Mouse (Mus musculus) MEL (cell line): Measurements from ENCODE around the gene Fbxo24.

Experiments used
- CTCF ChIP-seq, 3 experiments: IDR thresholded peaks in 2 of 3; conservative IDR thresholded peaks in 1 of 3; 2 replicates each; pipeline ENCODE4 v1.5.1; 2011 to 2012; ENCODE audit warnings: low read length in 3 of 3, low read depth in 2 of 3, mild to moderate bottlenecking in 2 of 3, improper control_type of control experiment in 1 of 3, inconsistent platforms in 1 of 3, mixed read lengths in 1 of 3, moderate library complexity in 1 of 3; ENCODE audit not compliant: control insufficient read depth in 1 of 3, insufficient read depth in 1 of 3, poor library complexity in 1 of 3, severe bottlenecking in 1 of 3
- EP300 ChIP-seq, 2 experiments: IDR thresholded peaks; 2 replicates each; pipeline ENCODE4 v1.6.1; 2011; ENCODE audit warnings: improper control_type of control experiment in 2 of 2, low read length in 2 of 2, low read depth in 1 of 2, mild to moderate bottlenecking in 1 of 2
- MAX ChIP-seq: IDR thresholded peaks from 2 replicates; pipeline ENCODE4 v1.6.1; 2011; ENCODE audit warnings: low read length, improper control_type of control experiment
- POLR2AphosphoS2 ChIP-seq: IDR thresholded peaks from 2 replicates; pipeline ENCODE4 v1.6.1; 2011; ENCODE audit warnings: low read length, improper control_type of control experiment
- SMC3 ChIP-seq: IDR thresholded peaks from 2 replicates; pipeline ENCODE4 v1.6.1; 2011; ENCODE audit warnings: low read depth, low read length, improper control_type of control experiment
- ZNF384 ChIP-seq: IDR thresholded peaks from 2 replicates; pipeline ENCODE4 v1.6.1; 2012; ENCODE audit warnings: low read depth, mild to moderate bottlenecking, inconsistent platforms, low read length, improper control_type of control experiment

DNA sequence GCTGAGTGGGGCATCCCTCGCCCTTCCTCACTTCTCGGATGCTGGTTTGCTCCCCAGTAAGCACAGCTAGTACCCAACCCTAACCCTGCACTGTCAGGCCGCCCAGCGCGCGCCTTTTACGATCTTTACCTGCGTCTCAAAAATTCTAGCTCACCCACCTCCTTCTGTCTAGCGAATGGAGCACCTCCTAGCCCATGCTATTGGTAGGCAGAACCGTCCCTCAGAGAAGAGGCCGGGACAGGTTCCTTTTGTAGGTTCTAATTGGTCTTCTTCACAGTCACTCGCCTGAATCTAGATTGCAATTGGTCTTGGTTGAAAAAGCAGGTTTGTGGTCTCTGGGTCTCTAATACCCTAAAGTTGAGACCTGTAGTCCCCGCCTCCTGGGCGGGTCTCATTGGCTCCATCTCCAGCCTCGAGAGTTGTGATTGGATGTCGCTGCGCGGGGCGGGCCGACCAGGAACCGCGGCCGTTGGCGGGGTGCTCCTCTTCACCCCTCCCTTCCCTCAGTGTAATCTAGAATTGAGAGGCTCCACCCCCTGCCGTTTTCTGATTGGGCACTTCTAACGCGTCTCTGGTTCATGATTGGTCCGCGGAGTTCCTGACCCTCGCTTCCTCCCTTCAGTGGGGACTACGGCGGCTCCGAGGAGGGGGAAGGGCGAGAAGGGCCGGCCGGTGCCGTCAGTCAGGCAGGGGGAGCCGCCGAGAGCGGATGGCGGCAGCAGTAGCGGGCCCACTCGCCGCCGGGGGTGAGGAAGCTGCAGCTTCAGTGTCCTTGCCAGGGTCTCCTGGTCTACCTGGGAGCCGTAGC lies at the start of gene Fbxo24, which contains the start of the genes Lrch4 and Gm20605:
- TF ChIP-seq CTCF (IDR thresholded peaks at IDR 0.05 in 2 of 3, conservative IDR thresholded peaks at IDR 0.05 in 1 of 3; ENCODE audit: control insufficient read depth in 1 of 3, insufficient read depth in 1 of 3, low read depth in 2 of 3, low read length in 3 of 3, poor library complexity in 1 of 3, severe bottlenecking in 1 of 3) = peak in 1 of 3 experiments; percentile 11; a peak in 1 of 6 replicates
- TF ChIP-seq ZNF384 = no peak
- TF ChIP-seq SMC3 = no peak
- peak in 1 of 2 experiments; percentile 70; a peak in 2 of 4 replicates for TF ChIP-seq EP300 (IDR thresholded peaks at IDR 0.05; ENCODE audit: low read depth in 1 of 2, low read length in 2 of 2)
- TF ChIP-seq POLR2AphosphoS2 = peak; percentile 72
- no peak; the same call in 1 of the 2 replicates for TF ChIP-seq MAX
